Mouse (Mus musculus) R1 (cell line): ENCODE results near the gene Trim14.
A peak's percentile ranks its signal among the peaks of the same experiment; 100 is the strongest.
"Not testable (repeated sequence)": the region's sequence is repeated elsewhere in the genome, so short reads cannot be mapped to it uniquely, and the experiment has no call there.

Source experiments
- DNase-seq: peaks from one replicate; pipeline ENCODE4 v3.0.0-alpha.2; 2018; ENCODE audit warnings: low read depth, low spot score

Gene Trim14

GRCm38 (mm10) chr4:46535840-46536361 lies at the start of gene Trim14:
TSS of gene Trim14 (minus strand) at chr4:46536141.
- peak; percentile 92 for DNase-seq

- DNase-seq: no peak
Measured at GRCm38 (mm10) chr4:46585041-46585810, 49.3 kb upstream of the Trim14 start.

- not testable (repeated sequence) for DNase-seq
Measured at GRCm38 (mm10) chr4:46584536-46584935, 48.6 kb upstream of the Trim14 start.

GRCm38 (mm10) chr4:46584084-46584483 lies 48.1 kb upstream of the Trim14 start:
- DNase-seq: not testable (repeated sequence)

- DNase-seq: not testable (repeated sequence)
Measured at GRCm38 (mm10) chr4:46582024-46582423, 46.1 kb upstream of the Trim14 start.

GRCm38 (mm10) chr4:46581577-46581976 lies 45.6 kb upstream of the Trim14 start:
- peak; percentile 39 for DNase-seq

- DNase-seq: not testable (repeated sequence)
Measured at GRCm38 (mm10) chr4:46580799-46581243, 44.9 kb upstream of the Trim14 start.

GRCm38 (mm10) chr4:46578796-46579346 lies 42.9 kb upstream of the Trim14 start:
- not testable (repeated sequence) for DNase-seq

- DNase-seq: no peak
Measured at GRCm38 (mm10) chr4:46578228-46578627, 42.3 kb upstream of the Trim14 start.

GRCm38 (mm10) chr4:46575509-46576284 lies 39.8 kb upstream of the Trim14 start:
- not testable (repeated sequence) for DNase-seq

GRCm38 (mm10) chr4:46574841-46575240 lies 38.9 kb upstream of the Trim14 start:
- DNase-seq: no peak

- no peak for DNase-seq
Measured at GRCm38 (mm10) chr4:46574024-46574753, 38.2 kb upstream of the Trim14 start.

GRCm38 (mm10) chr4:46572616-46573015 lies 36.7 kb upstream of the Trim14 start:
- no peak for DNase-seq

GRCm38 (mm10) chr4:46571744-46572143 lies 35.8 kb upstream of the Trim14 start:
- DNase-seq: no peak

- no peak for DNase-seq
Measured at GRCm38 (mm10) chr4:46569671-46570070, 33.7 kb upstream of the Trim14 start.

GRCm38 (mm10) chr4:46568169-46568568 lies 32.2 kb upstream of the Trim14 start:
- DNase-seq: no peak

- DNase-seq: no peak
Measured at GRCm38 (mm10) chr4:46566931-46567671, 31.2 kb upstream of the Trim14 start.

- no peak for DNase-seq
Measured at GRCm38 (mm10) chr4:46565393-46565955, 29.5 kb upstream of the Trim14 start.

GRCm38 (mm10) chr4:46564247-46564646 lies 28.3 kb upstream of the Trim14 start:
- no peak for DNase-seq

- DNase-seq: no peak
Measured at GRCm38 (mm10) chr4:46563847-46564246, 27.9 kb upstream of the Trim14 start.
